Mouse (Mus musculus) lung, adult 2 months (tissue): Measurements from ENCODE around the gene Ddx6.

Experiments used
- CTCF ChIP-seq: fragments of 200-500 bp; IDR thresholded peaks from 2 replicates; pipeline ENCODE4 v1.5.1; 2011; ENCODE audit warnings: mild to moderate bottlenecking, low read length, control low read depth; ENCODE audit not compliant: insufficient read depth
- POLR2A ChIP-seq: fragments of 200-500 bp; IDR thresholded peaks from 2 replicates; pipeline ENCODE4 v1.6.1; 2011; ENCODE audit warnings: low read depth, mild to moderate bottlenecking, control low read depth, low read length, borderline replicate concordance; ENCODE audit errors: extremely low read depth

DNA sequence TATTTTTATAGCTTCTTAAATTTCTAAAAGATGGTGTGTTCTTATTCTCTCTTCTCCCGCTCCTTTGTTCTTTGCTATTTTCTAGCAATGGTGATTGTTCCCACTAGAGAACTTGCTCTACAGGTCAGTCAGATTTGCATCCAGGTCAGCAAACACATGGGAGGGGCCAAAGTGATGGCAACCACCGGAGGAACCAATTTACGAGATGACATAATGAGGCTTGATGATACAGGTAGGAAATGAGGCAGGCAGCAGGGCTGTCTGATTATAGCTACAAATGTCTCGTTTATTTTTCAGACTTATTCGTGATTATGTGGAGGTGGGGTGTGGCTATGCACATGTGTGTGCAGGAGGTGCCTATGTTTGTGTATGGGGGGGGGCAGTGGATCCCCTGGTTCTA, 19.7 kb downstream of the Ddx6 start:
- TF ChIP-seq CTCF (no peak), POLR2A (no peak)
